ENCODE assay signal across 11 mouse cellular contexts in the genomic region with DNA sequence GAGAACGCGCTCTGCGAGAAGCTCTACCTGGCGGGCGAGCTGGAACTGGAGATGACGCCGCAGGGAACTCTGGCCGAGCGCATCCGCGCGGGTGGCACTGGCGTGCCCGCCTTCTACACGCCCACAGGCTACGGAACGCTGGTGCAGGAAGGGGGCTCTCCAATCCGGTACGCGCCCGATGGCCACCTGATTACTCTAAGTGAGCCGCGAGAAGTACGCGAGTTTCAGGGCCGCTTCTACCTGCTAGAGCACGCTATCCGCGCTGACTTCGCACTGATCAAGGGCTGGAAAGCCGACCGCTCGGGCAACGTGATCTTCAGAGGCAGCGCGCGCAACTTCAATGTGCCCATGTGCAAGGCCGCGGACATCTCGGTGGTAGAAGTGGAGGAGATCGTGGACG. TPM values are rescaled to one million over a fixed set of nuclear protein-coding genes. Genes with fewer than 3 reads are reported as not detected.
DNase-seq lines count a peak whose midpoint lies in the region; ATAC-seq and TF ChIP-seq lines count a peak whose summit lies in the region.
"Not testable (repeated sequence)": the region's sequence is repeated elsewhere in the genome, so short reads cannot be mapped to it uniquely, and the experiment has no call there.
"Had no signal": no experiment of that assay in that cellular context is flagged by ENCODE, and none has a peak within 500 bp of the region (broad histone marks: within the 10 kb centered on the region; RNA-seq: fewer than 3 reads in every experiment).

No protein-coding gene starts in this region.

- TF ChIP-seq POLR2A in brain, embryonic 14.5 days (IDR thresholded peaks at IDR 0.05; ENCODE audit: borderline replicate concordance, extremely low read depth, insufficient read depth, insufficient read length, poor library complexity, severe bottlenecking); testis, adult 2 months (IDR thresholded peaks at IDR 0.05; ENCODE audit: control insufficient read depth, low read depth, low read length): not testable (repeated sequence)

- not testable (repeated sequence) for H3K9ac ChIP-seq in heart, embryonic 13.5 days; intestine, embryonic 14.5 days (ENCODE audit: low read length); lung, embryonic 16.5 days (ENCODE audit: low read length); neural tube, embryonic 14.5 days (replicated peaks; ENCODE audit: low read depth, low read length)

- peak overlapping the region; percentile 47 for H3K4me3 ChIP-seq in forebrain, embryonic 10.5 days
- peak overlapping the region; percentile 48 for H3K4me3 ChIP-seq in heart, embryonic 13.5 days
- peak overlapping the region; percentile 25; the same call in 1 of the 2 replicates for H3K4me3 ChIP-seq in intestine, embryonic 14.5 days (ENCODE audit: low read depth, low read length)
- peak overlapping the region; percentile 26 for H3K4me3 ChIP-seq in left cerebral cortex, adult 2 months
- H3K4me3 ChIP-seq in lung, embryonic 16.5 days (ENCODE audit: low read length), result not testable (repeated sequence)
- H3K4me3 ChIP-seq in neural tube, embryonic 14.5 days (ENCODE audit: low read depth, low read length), result peak overlapping the region; percentile 31
- peak overlapping the region; percentile 80 for H3K4me3 ChIP-seq in testis, adult 2 months (ENCODE audit: control insufficient read depth, low read depth, low read length)

- not testable (repeated sequence) for H3K9me3 ChIP-seq in forebrain, embryonic 10.5 days; heart, embryonic 13.5 days; intestine, embryonic 14.5 days (ENCODE audit: control insufficient read depth, low read length); lung, embryonic 16.5 days (ENCODE audit: control insufficient read depth, low read length); neural tube, embryonic 14.5 days (ENCODE audit: control insufficient read depth, low read length)

- not testable (repeated sequence) for H3K36me3 ChIP-seq in forebrain, embryonic 10.5 days (replicated peaks); heart, embryonic 13.5 days; intestine, embryonic 14.5 days (ENCODE audit: control insufficient read depth, insufficient read depth, low read length); lung, embryonic 16.5 days (ENCODE audit: control insufficient read depth, insufficient read depth, low read length); neural tube, embryonic 14.5 days (ENCODE audit: control insufficient read depth, insufficient read depth, low read length); testis, adult 2 months (ENCODE audit: control insufficient read depth, insufficient read depth, low read length)

- H3K27ac ChIP-seq in forebrain, embryonic 10.5 days; heart, embryonic 13.5 days (replicated peaks); intestine, embryonic 14.5 days (ENCODE audit: low read depth); left cerebral cortex, adult 2 months; lung, embryonic 16.5 days (ENCODE audit: low read length); neural tube, embryonic 14.5 days (ENCODE audit: low read depth, low read length); testis, adult 2 months (ENCODE audit: control insufficient read depth, insufficient read depth, low read depth, low read length): not testable (repeated sequence)

- peaks cover 40% of the 10 kb centered on the region for H3K27me3 ChIP-seq in forebrain, embryonic 10.5 days (ENCODE audit: poor library complexity, severe bottlenecking)
- H3K27me3 ChIP-seq in heart, embryonic 13.5 days (replicated peaks), result peaks cover 44% of the 10 kb centered on the region
- H3K27me3 ChIP-seq in intestine, embryonic 14.5 days (replicated peaks; ENCODE audit: control insufficient read depth, insufficient read depth, low read length); neural tube, embryonic 14.5 days (ENCODE audit: control insufficient read depth, insufficient read depth, low read length); testis, adult 2 months (ENCODE audit: control insufficient read depth, insufficient read depth, low read length): not testable (repeated sequence)
- H3K27me3 ChIP-seq in lung, embryonic 16.5 days (ENCODE audit: control insufficient read depth, insufficient read depth, low read depth, low read length), result peaks cover 15% of the 10 kb centered on the region

- DNase-seq in brain, embryonic 14.5 days (ENCODE audit: low read depth), result peak; percentile 31
- not testable (repeated sequence) for DNase-seq in forebrain, embryonic 10.5 days (ENCODE audit: extremely low spot score, low spot score); left cerebral cortex, adult 2 months (ENCODE audit: extremely low spot score in 1 of 2, low spot score in 2 of 2)
- peak; percentile 60 for DNase-seq in intestine, embryonic 14.5 days (ENCODE audit: low spot score)

- not testable (repeated sequence) for H3K4me1 ChIP-seq in forebrain, embryonic 10.5 days; heart, embryonic 13.5 days; intestine, embryonic 14.5 days (replicated peaks; ENCODE audit: control insufficient read depth, insufficient read depth, low read length); lung, embryonic 16.5 days (replicated peaks; ENCODE audit: control insufficient read depth, insufficient read depth, low read length); neural tube, embryonic 14.5 days (ENCODE audit: control insufficient read depth, insufficient read depth, low read length); testis, adult 2 months (ENCODE audit: control insufficient read depth, insufficient read depth, low read length)

- intact Hi-C loops in left cerebral cortex, adult 2 months (cut with DNase I), result not testable (repeated sequence)

- WGBS in forebrain, embryonic 10.5 days, result 16% methylated on average over 40 of the region's 42 CpGs
- 14% methylated on average over 39 of the region's 42 CpGs for WGBS in heart, embryonic 13.5 days
- 16% methylated on average over 26 of the region's 42 CpGs for WGBS in intestine, embryonic 14.5 days
- 11% methylated on average over 28 of the region's 42 CpGs for WGBS in lung, embryonic 16.5 days
- WGBS in neural tube, embryonic 14.5 days, result 20% methylated on average over 23 of the region's 42 CpGs

- ATAC-seq in heart, embryonic 13.5 days (ENCODE audit: extremely low read depth, insufficient number of reproducible peaks, low FRiP score, low TSS enrichment), result not testable (repeated sequence)
- ATAC-seq in intestine, embryonic 14.5 days (replicated peaks; ENCODE audit: low FRiP score, low TSS enrichment, low read depth), result peak; percentile 35; the same call in 1 of the 2 replicates
- 0 out of 2 replicates have a peak, but pooled peaks have one; percentile 31 for ATAC-seq in lung, embryonic 16.5 days (ENCODE audit: low read depth)
- peak; percentile 82 for ATAC-seq in neural tube, embryonic 14.5 days (ENCODE audit: low read depth)

- H3K4me2 ChIP-seq in heart, embryonic 13.5 days, result peak overlapping the region; percentile 71
- H3K4me2 ChIP-seq in intestine, embryonic 14.5 days (ENCODE audit: low read length), result peak overlapping the region; percentile 53
- H3K4me2 ChIP-seq in lung, embryonic 16.5 days (ENCODE audit: low read depth, low read length), result peak overlapping the region; percentile 52; the same call in 1 of the 2 replicates
- peak overlapping the region; percentile 51 for H3K4me2 ChIP-seq in neural tube, embryonic 14.5 days (ENCODE audit: low read depth, low read length)

- not testable (repeated sequence) for TF ChIP-seq CTCF in brain, embryonic 14.5 days (IDR thresholded peaks at IDR 0.05; ENCODE audit: borderline replicate concordance, extremely low read depth, insufficient read depth, insufficient read length); left cerebral cortex, adult 2 months (IDR thresholded peaks at IDR 0.05); testis, adult 2 months (IDR thresholded peaks at IDR 0.05; ENCODE audit: control insufficient read depth, insufficient read depth, insufficient replicate concordance, low read depth, low read length)

RNA-seq across cellular contexts. Expression of gene Oxct2b, which starts 0.6 kb away (rescaled TPM):
- polyA plus RNA-seq in brain, embryonic 14.5 days (2012; rRNA removed), result 0.33 and 0.59 TPM in 2 replicates
- 0.10 TPM in 1 of 2 replicates, not detected in the other for polyA plus RNA-seq in forebrain, embryonic 10.5 days (2016; fragmentation: Nextera tagmentation; extraction: Ambion mirVana)
- 0.11 TPM in 1 of 2 replicates, not detected in the other for polyA plus RNA-seq in heart, embryonic 13.5 days (2015; fragmentation: Nextera tagmentation; extraction: Ambion mirVana)
- polyA plus RNA-seq in intestine, embryonic 14.5 days (2014; fragmentation: Nextera tagmentation; extraction: Ambion mirVana), result 0.15 TPM in 1 of 2 replicates, not detected in the other
- total RNA-seq in left cerebral cortex, adult 2 months (2021), result under 1 TPM; 0.25 to 0.30 TPM
- not detected in 2 replicates for polyA plus RNA-seq in lung, embryonic 16.5 days (2015; fragmentation: Nextera tagmentation; extraction: Ambion mirVana)
- 0.33 and 0.67 TPM in 2 replicates for polyA plus RNA-seq in neural tube, embryonic 14.5 days (2014; fragmentation: Nextera tagmentation; extraction: Ambion mirVana)
- 237 and 290 TPM in 2 replicates for polyA plus RNA-seq in testis, adult 2 months (2012; rRNA removed)
- total RNA-seq: adrenal gland, postnatal 25 days; gastrocnemius, postnatal 36 days; megakaryocyte-erythroid progenitor cell, adult 5-6 weeks had no signal

RNA-seq across cellular contexts. Expression of gene Bmp8b, which starts 11.7 kb away (rescaled TPM):
- 0.59 and 0.75 TPM in 2 replicates for polyA plus RNA-seq in brain, embryonic 14.5 days (2012; rRNA removed)
- polyA plus RNA-seq in forebrain, embryonic 10.5 days (2016; fragmentation: Nextera tagmentation; extraction: Ambion mirVana), result 0.12 and 0.15 TPM in 2 replicates
- 0.08 and 0.15 TPM in 2 replicates for polyA plus RNA-seq in heart, embryonic 13.5 days (2015; fragmentation: Nextera tagmentation; extraction: Ambion mirVana)
- polyA plus RNA-seq in intestine, embryonic 14.5 days (2014; fragmentation: Nextera tagmentation; extraction: Ambion mirVana), result 0.35 and 0.63 TPM in 2 replicates
- total RNA-seq in left cerebral cortex, adult 2 months (2021), result under 1 TPM in 1 of 2 experiments, not detected in 1; 0.26 TPM
- polyA plus RNA-seq in lung, embryonic 16.5 days (2015; fragmentation: Nextera tagmentation; extraction: Ambion mirVana), result 1.5 and 2.0 TPM in 2 replicates
- polyA plus RNA-seq in neural tube, embryonic 14.5 days (2014; fragmentation: Nextera tagmentation; extraction: Ambion mirVana), result 0.25 and 0.48 TPM in 2 replicates
- polyA plus RNA-seq in testis, adult 2 months (2012; rRNA removed), result 2.8 TPM in 2 replicates
- total RNA-seq: adrenal gland, postnatal 25 days; gastrocnemius, postnatal 36 days had no signal

RNA-seq across cellular contexts. Expression of gene Ppie, which starts 23.1 kb away (rescaled TPM):
- polyA plus RNA-seq in brain, embryonic 14.5 days (2012; rRNA removed), result 34.8 and 40.2 TPM in 2 replicates
- 142 and 145 TPM in 2 replicates for polyA plus RNA-seq in forebrain, embryonic 10.5 days (2016; fragmentation: Nextera tagmentation; extraction: Ambion mirVana)
- polyA plus RNA-seq in heart, embryonic 13.5 days (2015; fragmentation: Nextera tagmentation; extraction: Ambion mirVana), result 51.3 and 56.7 TPM in 2 replicates
- polyA plus RNA-seq in intestine, embryonic 14.5 days (2014; fragmentation: Nextera tagmentation; extraction: Ambion mirVana), result 111 and 112 TPM in 2 replicates
- total RNA-seq in left cerebral cortex, adult 2 months (2021), result 10 to 100 TPM; 19.3 to 24.4 TPM
- 93.7 and 94.7 TPM in 2 replicates for polyA plus RNA-seq in lung, embryonic 16.5 days (2015; fragmentation: Nextera tagmentation; extraction: Ambion mirVana)
- 54.8 and 56.0 TPM in 2 replicates for polyA plus RNA-seq in neural tube, embryonic 14.5 days (2014; fragmentation: Nextera tagmentation; extraction: Ambion mirVana)
- 16.7 and 18.0 TPM in 2 replicates for polyA plus RNA-seq in testis, adult 2 months (2012; rRNA removed)

Comparison
In these comparisons a context has a peak if more than half of its experiments do, and no peak if none do; other contexts are left out.
1. RNA of gene Oxct2b, which starts 0.6 kb away (polyA plus RNA-seq): 237 to 290 TPM in testis, adult 2 months; 0.33 to 0.67 TPM in neural tube, embryonic 14.5 days, 0.33 to 0.59 TPM in brain, embryonic 14.5 days, 0.15 TPM in intestine, embryonic 14.5 days, 0.11 TPM in heart, embryonic 13.5 days, 0.10 TPM in forebrain, embryonic 10.5 days and not detected in lung, embryonic 16.5 days; every median in the first group is over 100 times any median in the second.
2. Peak in every context shown above with its lines, with median percentiles within 50 percentile points of each other: H3K4me2 ChIP-seq.